Mouse (Mus musculus): ENCODE results near the gene Myo16. TPM values are rescaled to one million over a fixed set of nuclear protein-coding genes. Genes with fewer than 3 reads are reported as not detected.

The Myo16 gene
- polyA plus RNA-seq, 1 experiment from 2014 or later = 0.89 TPM

- H3K4me3 ChIP-seq (ENCODE audit: low read depth, low read length) = no peak overlapping the region
- WGBS = 58% methylated on average over 2 of the region's 2 CpGs
- DNase-seq (ENCODE audit: low spot score) = no peak
- H3K36me3 ChIP-seq (ENCODE audit: control insufficient read depth, insufficient read depth, low read length) = no peaks in the 10 kb centered on the region
- no peaks in the 10 kb centered on the region for H3K27me3 ChIP-seq (replicated peaks; ENCODE audit: control insufficient read depth, insufficient read depth, low read length)
- H3K4me2 ChIP-seq (ENCODE audit: low read depth, low read length) = no peak overlapping the region
- ATAC-seq (ENCODE audit: low read depth) = no peak
- no peak overlapping the region for H3K27ac ChIP-seq (replicated peaks; ENCODE audit: low read depth, low read length)
- H3K9ac ChIP-seq (ENCODE audit: low read depth, low read length) = no peak overlapping the region
- no peaks in the 10 kb centered on the region for H3K9me3 ChIP-seq (ENCODE audit: control insufficient read depth, low read length)
- no peaks in the 10 kb centered on the region for H3K4me1 ChIP-seq (ENCODE audit: control insufficient read depth, insufficient read depth, low read length)
These were observed 240.8 kb downstream of the Myo16 start for GRCm38 (mm10) chr8:10394506-10394905.

DNA sequence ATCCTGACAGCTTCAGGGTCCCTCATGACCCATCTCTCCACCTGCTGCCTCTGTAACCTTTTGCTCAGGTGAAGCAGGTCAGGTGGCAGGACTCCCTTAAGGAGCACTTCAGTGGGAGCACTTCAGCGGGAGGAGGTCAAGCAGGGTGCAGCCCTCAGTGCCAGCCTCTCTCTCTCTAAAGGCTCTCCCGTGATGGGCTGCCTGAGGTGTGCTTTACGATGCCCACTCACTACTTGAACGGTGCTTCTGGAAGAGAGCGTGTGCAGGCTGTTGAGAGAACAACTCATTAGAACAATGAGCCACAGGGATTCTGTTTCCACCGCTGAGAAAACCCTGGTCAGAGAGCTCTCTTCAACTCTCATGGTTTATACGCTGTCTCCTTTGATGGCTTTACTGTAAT is 241.4 kb downstream of the Myo16 start:
- H3K4me1 ChIP-seq (ENCODE audit: control insufficient read depth, insufficient read depth, low read length) = no peaks in the 10 kb centered on the region
- ATAC-seq (ENCODE audit: low read depth) (no peak), DNase-seq (ENCODE audit: low spot score) (no peak)
- no peaks in the 10 kb centered on the region for H3K27me3 ChIP-seq (replicated peaks; ENCODE audit: control insufficient read depth, insufficient read depth, low read length)
- 79% methylated on average over 7 of the region's 7 CpGs for WGBS
- H3K27ac ChIP-seq (replicated peaks; ENCODE audit: low read depth, low read length) = no peak overlapping the region
- H3K36me3 ChIP-seq (ENCODE audit: control insufficient read depth, insufficient read depth, low read length) = no peaks in the 10 kb centered on the region
- H3K4me3 ChIP-seq (ENCODE audit: low read depth, low read length) = no peak overlapping the region
- no peak overlapping the region for H3K4me2 ChIP-seq (ENCODE audit: low read depth, low read length)
- H3K9ac ChIP-seq (ENCODE audit: low read depth, low read length) = no peak overlapping the region
- no peaks in the 10 kb centered on the region for H3K9me3 ChIP-seq (ENCODE audit: control insufficient read depth, low read length)

- DNase-seq (ENCODE audit: low spot score) (peak; percentile 83), ATAC-seq (ENCODE audit: low read depth) (no peak)
- WGBS = 6% methylated on average over 4 of the region's 4 CpGs
- H3K4me1 ChIP-seq (ENCODE audit: control insufficient read depth, insufficient read depth, low read length) = no peaks in the 10 kb centered on the region
- no peak overlapping the region for H3K27ac ChIP-seq (replicated peaks; ENCODE audit: low read depth, low read length)
- no peaks in the 10 kb centered on the region for H3K27me3 ChIP-seq (replicated peaks; ENCODE audit: control insufficient read depth, insufficient read depth, low read length)
- no peaks in the 10 kb centered on the region for H3K9me3 ChIP-seq (ENCODE audit: control insufficient read depth, low read length)
- H3K4me3 ChIP-seq (ENCODE audit: low read depth, low read length) = no peak overlapping the region
- H3K4me2 ChIP-seq (ENCODE audit: low read depth, low read length) = no peak overlapping the region
- H3K36me3 ChIP-seq (ENCODE audit: control insufficient read depth, insufficient read depth, low read length) = no peaks in the 10 kb centered on the region
- no peak overlapping the region for H3K9ac ChIP-seq (ENCODE audit: low read depth, low read length)
These were observed 248.9 kb downstream of the Myo16 start for GRCm38 (mm10) chr8:10402606-10403005.

GRCm38 (mm10) chr8:10405469-10405868 is 251.8 kb downstream of the Myo16 start:
- peak; percentile 50; the same call in 1 of the 2 replicates for ATAC-seq (ENCODE audit: low read depth)
- 25% methylated on average over 8 of the region's 8 CpGs for WGBS
- no peak overlapping the region for H3K4me2 ChIP-seq (ENCODE audit: low read depth, low read length)
- H3K27me3 ChIP-seq (replicated peaks; ENCODE audit: control insufficient read depth, insufficient read depth, low read length) = no peaks in the 10 kb centered on the region
- no peak overlapping the region for H3K27ac ChIP-seq (replicated peaks; ENCODE audit: low read depth, low read length)
- peak; percentile 68 for DNase-seq (ENCODE audit: low spot score)
- H3K4me3 ChIP-seq (ENCODE audit: low read depth, low read length) = no peak overlapping the region
- no peaks in the 10 kb centered on the region for H3K4me1 ChIP-seq (ENCODE audit: control insufficient read depth, insufficient read depth, low read length)
- H3K36me3 ChIP-seq (ENCODE audit: control insufficient read depth, insufficient read depth, low read length) = no peaks in the 10 kb centered on the region
- H3K9me3 ChIP-seq (ENCODE audit: control insufficient read depth, low read length) = no peaks in the 10 kb centered on the region
- H3K9ac ChIP-seq (ENCODE audit: low read depth, low read length) = no peak overlapping the region

GRCm38 (mm10) chr8:10409043-10409442 is 255.3 kb downstream of the Myo16 start:
- Histone ChIP-seq H3K36me3 (ENCODE audit: control insufficient read depth, insufficient read depth, low read length) (no peaks in the 10 kb centered on the region), H3K9ac (ENCODE audit: low read depth, low read length) (no peak overlapping the region), H3K27ac (replicated peaks; ENCODE audit: low read depth, low read length) (no peak overlapping the region), H3K4me3 (ENCODE audit: low read depth, low read length) (no peak overlapping the region), H3K9me3 (ENCODE audit: control insufficient read depth, low read length) (no peaks in the 10 kb centered on the region), H3K4me1 (ENCODE audit: control insufficient read depth, insufficient read depth, low read length) (no peaks in the 10 kb centered on the region), H3K4me2 (ENCODE audit: low read depth, low read length) (no peak overlapping the region), H3K27me3 (replicated peaks; ENCODE audit: control insufficient read depth, insufficient read depth, low read length) (no peaks in the 10 kb centered on the region)
- 91% methylated on average over 9 of the region's 9 CpGs for WGBS
- DNase-seq (ENCODE audit: low spot score) = no peak
- no peak for ATAC-seq (ENCODE audit: low read depth)

DNA sequence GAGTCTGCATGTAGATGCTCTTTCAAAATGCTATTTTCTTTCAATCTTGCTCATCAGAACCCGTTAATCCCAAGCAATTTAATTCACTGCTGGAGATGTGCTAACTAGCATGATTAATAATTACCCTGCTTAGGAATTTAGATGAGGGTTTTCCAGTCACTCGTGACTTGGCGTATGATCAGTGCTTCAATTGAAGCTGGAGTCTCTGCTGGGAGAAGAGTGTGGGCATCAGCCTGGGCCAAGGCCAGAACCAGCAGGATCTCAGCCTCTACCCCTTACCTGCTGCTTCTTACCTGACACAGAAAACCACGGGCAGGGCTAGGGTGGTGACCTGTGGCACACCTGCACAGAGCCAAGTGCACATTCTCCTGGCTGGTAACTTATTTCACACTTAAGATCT is 257.8 kb downstream of the Myo16 start:
- H3K36me3 ChIP-seq (ENCODE audit: control insufficient read depth, insufficient read depth, low read length) = no peaks in the 10 kb centered on the region
- ATAC-seq (ENCODE audit: low read depth) (no peak), DNase-seq (ENCODE audit: low spot score) (no peak)
- no peak overlapping the region for H3K4me2 ChIP-seq (ENCODE audit: low read depth, low read length)
- 67% methylated on average over 4 of the region's 4 CpGs for WGBS
- no peaks in the 10 kb centered on the region for H3K4me1 ChIP-seq (ENCODE audit: control insufficient read depth, insufficient read depth, low read length)
- no peaks in the 10 kb centered on the region for H3K9me3 ChIP-seq (ENCODE audit: control insufficient read depth, low read length)
- H3K9ac ChIP-seq (ENCODE audit: low read depth, low read length) = no peak overlapping the region
- H3K27me3 ChIP-seq (replicated peaks; ENCODE audit: control insufficient read depth, insufficient read depth, low read length) = no peaks in the 10 kb centered on the region
- no peak overlapping the region for H3K4me3 ChIP-seq (ENCODE audit: low read depth, low read length)
- H3K27ac ChIP-seq (replicated peaks; ENCODE audit: low read depth, low read length) = no peak overlapping the region

DNA sequence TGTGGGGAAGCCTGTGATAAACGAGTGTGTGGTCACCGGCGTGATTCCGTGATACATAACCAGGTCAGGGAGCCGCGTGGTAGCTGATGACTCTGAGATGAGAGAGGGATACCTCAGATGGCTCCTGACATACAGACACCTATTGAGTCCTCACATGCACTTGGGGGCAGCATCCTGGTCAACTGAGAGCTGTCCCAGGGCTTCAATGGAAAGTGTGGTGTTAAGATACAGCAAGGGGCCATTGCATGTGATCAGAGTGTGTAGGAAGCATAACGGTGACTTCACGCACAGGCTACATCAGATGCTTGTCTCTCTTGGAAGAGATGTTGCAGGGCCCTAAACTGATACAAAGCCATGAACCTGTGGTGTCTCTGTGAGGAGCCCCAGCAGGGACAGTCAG is 260.2 kb downstream of the Myo16 start:
- ATAC-seq (ENCODE audit: low read depth) = no peak
- H3K9ac ChIP-seq (ENCODE audit: low read depth, low read length) = no peak overlapping the region
- H3K4me2 ChIP-seq (ENCODE audit: low read depth, low read length) = no peak overlapping the region
- H3K27ac ChIP-seq (replicated peaks; ENCODE audit: low read depth, low read length) = no peak overlapping the region
- no peaks in the 10 kb centered on the region for H3K36me3 ChIP-seq (ENCODE audit: control insufficient read depth, insufficient read depth, low read length)
- DNase-seq (ENCODE audit: low spot score) = no peak
- H3K27me3 ChIP-seq (replicated peaks; ENCODE audit: control insufficient read depth, insufficient read depth, low read length) = no peaks in the 10 kb centered on the region
- no peaks in the 10 kb centered on the region for H3K9me3 ChIP-seq (ENCODE audit: control insufficient read depth, low read length)
- H3K4me3 ChIP-seq (ENCODE audit: low read depth, low read length) = no peak overlapping the region
- no peaks in the 10 kb centered on the region for H3K4me1 ChIP-seq (ENCODE audit: control insufficient read depth, insufficient read depth, low read length)
- WGBS = 82% methylated on average over 8 of the region's 8 CpGs

- no peak overlapping the region for H3K4me3 ChIP-seq (ENCODE audit: low read depth, low read length)
- WGBS = 23% methylated on average over 6 of the region's 6 CpGs
These were observed 261.0 kb downstream of the Myo16 start for GRCm38 (mm10) chr8:10414684-10415212.

GRCm38 (mm10) chr8:10415288-10415687 is 261.6 kb downstream of the Myo16 start:
- 26% methylated on average over 7 of the region's 7 CpGs for WGBS
- H3K4me1 ChIP-seq (ENCODE audit: control insufficient read depth, insufficient read depth, low read length) = no peaks in the 10 kb centered on the region
- H3K4me2 ChIP-seq (ENCODE audit: low read depth, low read length) = 0 out of 2 replicates have a peak overlapping the region, but pooled peaks have one; percentile 1
- H3K9ac ChIP-seq (ENCODE audit: low read depth, low read length) = no peak overlapping the region
- ATAC-seq (ENCODE audit: low read depth) = 0 out of 2 replicates have a peak, but pooled peaks have one; percentile 27
- no peaks in the 10 kb centered on the region for H3K9me3 ChIP-seq (ENCODE audit: control insufficient read depth, low read length)
- H3K27ac ChIP-seq (replicated peaks; ENCODE audit: low read depth, low read length) = no peak overlapping the region
- H3K27me3 ChIP-seq (replicated peaks; ENCODE audit: control insufficient read depth, insufficient read depth, low read length) = no peaks in the 10 kb centered on the region
- no peak for DNase-seq (ENCODE audit: low spot score)
- no peaks in the 10 kb centered on the region for H3K36me3 ChIP-seq (ENCODE audit: control insufficient read depth, insufficient read depth, low read length)
- no peak overlapping the region for H3K4me3 ChIP-seq (ENCODE audit: low read depth, low read length)

More at GRCm38 (mm10) chr8:10414684-10415212, 261.0 kb downstream of the Myo16 start:
- H3K4me2 ChIP-seq (ENCODE audit: low read depth, low read length) = 0 out of 2 replicates have a peak overlapping the region, but pooled peaks have one; percentile 1
- no peak overlapping the region for H3K9ac ChIP-seq (ENCODE audit: low read depth, low read length)
- no peaks in the 10 kb centered on the region for H3K36me3 ChIP-seq (ENCODE audit: control insufficient read depth, insufficient read depth, low read length)
- H3K4me1 ChIP-seq (ENCODE audit: control insufficient read depth, insufficient read depth, low read length) = no peaks in the 10 kb centered on the region
- ATAC-seq (ENCODE audit: low read depth) (peak; percentile 67; the same call in 1 of the 2 replicates), DNase-seq (ENCODE audit: low spot score) (peak; percentile 81)
- no peaks in the 10 kb centered on the region for H3K27me3 ChIP-seq (replicated peaks; ENCODE audit: control insufficient read depth, insufficient read depth, low read length)
- H3K27ac ChIP-seq (replicated peaks; ENCODE audit: low read depth, low read length) = no peak overlapping the region
- H3K9me3 ChIP-seq (ENCODE audit: control insufficient read depth, low read length) = no peaks in the 10 kb centered on the region
